Mouse (Mus musculus): ENCODE data around the gene BC005624. TPM values are rescaled to one million over a fixed set of nuclear protein-coding genes. Genes with fewer than 3 reads are reported as not detected.
"Not testable (repeated sequence)": the region's sequence is repeated elsewhere in the genome, so short reads cannot be mapped to it uniquely, and the experiment has no call there.

Gene BC005624
- polyA plus RNA-seq, 1 experiment from 2014 or later, result 63.3 TPM

DNA sequence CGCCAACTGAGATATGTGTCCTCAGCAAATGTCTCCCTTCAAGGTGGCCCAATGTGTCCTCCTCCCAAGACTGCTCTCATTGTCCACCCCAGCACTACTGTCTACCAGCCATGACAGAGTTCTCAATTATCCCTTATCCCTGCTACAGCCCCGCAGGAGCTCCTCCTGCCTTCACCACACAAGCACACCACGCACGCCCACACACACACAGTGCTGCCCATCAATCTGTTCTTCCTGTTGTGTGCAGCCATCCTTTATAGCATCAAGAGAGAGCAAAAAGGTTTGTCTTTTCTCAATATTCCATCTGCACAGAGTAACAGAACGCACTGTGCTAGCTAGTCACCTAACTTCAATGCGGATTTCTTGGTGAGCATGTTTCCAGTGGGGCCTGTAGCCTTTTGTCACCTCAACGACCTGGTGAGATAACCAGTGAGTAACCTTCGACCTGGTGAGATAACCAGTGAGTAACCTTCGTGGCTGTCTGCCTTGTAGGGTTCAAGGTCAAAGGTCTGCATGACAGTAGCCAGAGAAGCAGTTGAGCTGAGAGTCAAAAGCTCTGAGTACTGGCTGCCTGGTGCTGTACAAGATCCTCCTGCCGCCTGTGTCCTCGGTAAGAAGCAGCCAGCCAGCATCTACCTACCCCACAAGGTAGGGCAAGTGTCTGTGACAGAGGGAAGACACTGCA is 19.3 kb downstream of the BC005624 start:
- no peaks in the 10 kb centered on the region for H3K9me3 ChIP-seq (replicated peaks)
- no peaks in the 10 kb centered on the region for H3K27me3 ChIP-seq (ENCODE audit: low read depth, poor library complexity, severe bottlenecking)
- DNase-seq (ENCODE audit: low spot score), result no peak
- H3K27ac ChIP-seq (replicated peaks), result no peak overlapping the region
- H3K4me3 ChIP-seq, result no peak overlapping the region
- peaks cover 27% of the 10 kb centered on the region for H3K4me1 ChIP-seq
- peaks cover 89% of the 10 kb centered on the region for H3K36me3 ChIP-seq
- 94% methylated on average over 11 of the region's 11 CpGs for WGBS

DNA sequence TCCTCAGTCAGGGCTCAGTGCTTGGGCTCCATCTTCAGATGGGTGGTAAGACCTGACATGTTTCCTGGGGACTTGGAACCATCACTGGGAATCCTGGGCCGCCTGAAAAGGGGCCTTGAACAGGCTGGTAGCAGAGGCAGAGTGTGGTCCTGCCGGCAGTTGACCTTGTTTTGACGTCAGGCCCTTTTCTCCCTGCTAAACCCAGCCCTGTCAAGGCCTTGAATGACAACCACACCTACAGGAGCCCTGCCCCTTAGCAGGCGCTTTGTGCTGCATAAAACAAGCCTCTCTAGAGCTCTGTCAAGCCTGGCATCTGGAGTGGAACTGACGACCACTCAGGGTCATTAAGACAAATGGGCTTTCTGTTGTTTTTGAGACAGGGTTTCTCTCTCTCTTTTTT is 22.1 kb downstream of the BC005624 start:
- H3K27me3 ChIP-seq (ENCODE audit: low read depth, poor library complexity, severe bottlenecking), result no peaks in the 10 kb centered on the region
- peaks cover 11% of the 10 kb centered on the region for H3K4me1 ChIP-seq
- peaks cover 100% of the 10 kb centered on the region for H3K36me3 ChIP-seq
- H3K9me3 ChIP-seq (replicated peaks), result no peaks in the 10 kb centered on the region
- H3K27ac ChIP-seq (replicated peaks), result no peak overlapping the region
- H3K4me3 ChIP-seq, result no peak overlapping the region
- DNase-seq (ENCODE audit: low spot score), result no peak
- 67% methylated on average over 5 of the region's 5 CpGs for WGBS

DNA sequence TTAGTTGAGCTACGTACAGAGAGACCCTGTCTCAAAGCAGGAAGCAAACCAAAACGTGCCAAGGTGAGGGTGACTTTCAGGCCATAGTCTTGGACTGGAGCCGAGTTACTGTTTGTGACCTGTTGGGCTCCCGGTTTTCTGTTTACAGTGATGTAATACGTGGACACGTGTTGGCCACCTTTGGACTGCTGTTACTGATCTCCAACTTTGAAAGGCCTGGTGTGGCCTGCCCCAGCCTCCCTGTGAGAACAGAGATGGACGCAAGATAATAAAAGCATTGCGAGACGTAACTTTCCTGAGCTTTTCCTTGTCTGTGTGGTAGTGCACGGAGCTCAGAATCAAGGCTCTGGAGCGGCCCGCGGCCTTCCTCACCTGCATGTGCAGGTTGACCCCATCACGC is 23.3 kb downstream of the BC005624 start:
- Histone ChIP-seq H3K9me3 (replicated peaks) (no peaks in the 10 kb centered on the region), H3K27ac (replicated peaks) (no peak overlapping the region), H3K27me3 (ENCODE audit: low read depth, poor library complexity, severe bottlenecking) (no peaks in the 10 kb centered on the region), H3K4me3 (no peak overlapping the region), H3K36me3 (peaks cover 93% of the 10 kb centered on the region), H3K4me1 (peaks cover 22% of the 10 kb centered on the region)
- DNase-seq (ENCODE audit: low spot score), result no peak
- 92% methylated on average over 14 of the region's 14 CpGs for WGBS

DNA sequence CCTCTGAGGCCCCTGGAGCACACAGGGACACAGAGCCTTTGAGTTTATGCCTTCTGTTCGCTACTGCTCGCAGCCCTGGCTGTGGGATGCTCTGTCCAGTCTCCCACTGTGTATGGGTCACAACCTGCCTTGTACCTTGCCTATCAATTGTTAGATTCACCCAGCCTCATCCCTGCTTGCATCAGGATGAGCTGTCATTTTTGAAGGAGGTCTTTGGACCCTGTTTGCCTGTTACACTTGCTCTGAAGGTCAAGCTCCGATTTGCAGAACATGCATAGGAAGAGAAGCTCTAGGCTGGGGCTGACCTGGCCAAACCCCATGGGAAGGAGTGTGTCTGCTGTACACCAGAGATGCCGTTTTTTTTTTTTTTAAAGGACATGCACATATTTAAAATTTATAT is 24.5 kb downstream of the BC005624 start:
- no peak overlapping the region for H3K27ac ChIP-seq (replicated peaks)
- peaks cover 81% of the 10 kb centered on the region for H3K36me3 ChIP-seq
- 85% methylated on average over 4 of the region's 4 CpGs for WGBS
- no peaks in the 10 kb centered on the region for H3K9me3 ChIP-seq (replicated peaks)
- no peak overlapping the region for H3K4me3 ChIP-seq
- H3K27me3 ChIP-seq (ENCODE audit: low read depth, poor library complexity, severe bottlenecking), result no peaks in the 10 kb centered on the region
- peaks cover 30% of the 10 kb centered on the region for H3K4me1 ChIP-seq
- no peak for DNase-seq (ENCODE audit: low spot score)

DNA sequence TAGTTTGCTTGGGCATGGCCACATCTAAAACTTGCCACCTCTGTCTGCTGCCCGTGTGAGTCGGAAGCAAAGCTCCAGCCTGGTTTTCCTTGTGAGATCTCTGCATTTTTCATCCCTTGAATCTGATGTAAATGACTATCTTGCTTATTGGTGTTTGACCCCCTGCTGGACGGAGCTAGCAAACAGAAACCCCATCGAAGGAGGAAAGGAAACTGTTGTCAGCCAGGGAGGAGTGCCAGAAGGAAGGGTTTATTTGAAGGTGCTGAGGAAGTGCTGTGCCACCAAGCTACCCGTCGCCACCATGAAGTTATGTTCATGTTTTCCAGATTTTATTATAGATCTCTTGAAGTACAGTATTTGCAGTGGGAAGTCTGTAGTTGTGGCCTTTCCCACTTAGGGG is 27.2 kb downstream of the BC005624 start:
- WGBS, result 84% methylated on average over 6 of the region's 6 CpGs

DNA sequence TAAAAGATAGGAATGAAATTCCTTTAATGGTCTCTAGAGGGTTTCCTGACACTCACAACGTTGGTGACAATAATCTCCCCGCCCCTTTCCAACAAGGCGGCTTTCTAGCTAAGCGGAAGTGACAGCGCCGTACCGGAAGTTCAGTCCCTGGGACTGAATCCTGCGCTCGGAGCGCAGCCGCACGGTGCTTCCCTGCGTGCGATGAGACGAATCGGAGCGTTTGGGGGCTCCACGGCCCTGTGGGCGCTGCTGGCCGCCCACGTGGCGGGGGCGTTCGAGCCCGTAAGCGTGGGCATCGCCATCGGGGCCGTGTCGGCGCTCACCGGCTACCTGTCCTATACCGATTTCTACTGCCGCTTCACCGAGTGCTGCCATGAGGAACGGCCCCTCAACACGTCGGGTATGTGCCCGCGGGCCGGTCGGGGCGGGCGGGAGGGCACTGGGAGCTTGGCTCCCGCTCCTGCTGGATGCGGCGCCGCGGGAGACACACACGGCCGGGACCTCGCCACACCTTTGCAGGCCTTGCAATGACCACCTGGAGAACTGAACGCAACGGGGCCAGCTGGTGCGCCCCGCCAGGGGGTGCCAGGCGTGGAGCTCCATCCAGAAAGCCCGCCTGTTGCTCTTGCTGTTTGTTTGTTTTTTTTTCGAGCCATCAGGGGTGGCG is 29.0 kb downstream of the BC005624 start, which contains the start of gene Tor1b:
Tor1b (plus strand) TSS at position 136 of the 667 bp plus-strand sequence.
- peak; percentile 91 for DNase-seq (ENCODE audit: low spot score)
- WGBS, result under 1% methylated on average over 60 of the region's 60 CpGs

More for the DNA sequence above, 27.2 kb downstream of the BC005624 start:
- Histone ChIP-seq H3K36me3 (peaks cover 54% of the 10 kb centered on the region), H3K4me1 (peaks cover 32% of the 10 kb centered on the region), H3K27me3 (ENCODE audit: low read depth, poor library complexity, severe bottlenecking) (no peaks in the 10 kb centered on the region), H3K27ac (replicated peaks) (no peak overlapping the region), H3K4me3 (peak overlapping the region; percentile 99; the same call in 1 of the 2 replicates), H3K9me3 (replicated peaks) (no peaks in the 10 kb centered on the region)
- no peak for DNase-seq (ENCODE audit: low spot score)

DNA sequence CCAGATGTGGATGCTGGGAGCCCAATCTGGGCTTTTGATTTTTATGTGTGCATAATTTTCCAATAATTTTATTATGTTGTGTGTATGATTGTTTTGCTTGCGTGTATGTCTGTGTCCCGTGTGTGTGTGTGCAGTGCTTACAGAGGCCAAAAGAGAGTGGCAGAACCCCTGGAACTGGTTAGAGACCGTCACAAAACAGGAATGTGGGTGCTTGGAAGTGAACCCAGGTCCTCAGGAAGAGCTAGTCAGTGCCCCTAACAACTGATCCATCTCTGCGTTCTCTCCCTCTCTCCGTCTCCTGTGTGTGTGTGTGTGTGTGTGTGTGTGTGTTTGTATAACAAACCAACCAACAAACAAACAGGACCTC is 29.6 kb downstream of the BC005624 start:
- WGBS, result 28% methylated on average over 5 of the region's 5 CpGs
- Histone ChIP-seq H3K27me3 (ENCODE audit: low read depth, poor library complexity, severe bottlenecking) (no peaks in the 10 kb centered on the region), H3K4me1 (peaks cover 32% of the 10 kb centered on the region), H3K27ac (replicated peaks) (peak overlapping the region; percentile 92), H3K9me3 (replicated peaks) (no peaks in the 10 kb centered on the region), H3K36me3 (peaks cover 30% of the 10 kb centered on the region), H3K4me3 (peak overlapping the region; percentile 99)
- DNase-seq (ENCODE audit: low spot score), result no peak

More for the DNA sequence above, 29.0 kb downstream of the BC005624 start, which contains the start of gene Tor1b:
- Histone ChIP-seq H3K4me1 (peaks cover 32% of the 10 kb centered on the region), H3K27me3 (ENCODE audit: low read depth, poor library complexity, severe bottlenecking) (no peaks in the 10 kb centered on the region), H3K9me3 (replicated peaks) (no peaks in the 10 kb centered on the region), H3K36me3 (peaks cover 35% of the 10 kb centered on the region), H3K4me3 (peak within 1 kb of the TSS; percentile 99), H3K27ac (replicated peaks) (peak within 1 kb of the TSS; percentile 92)

DNA sequence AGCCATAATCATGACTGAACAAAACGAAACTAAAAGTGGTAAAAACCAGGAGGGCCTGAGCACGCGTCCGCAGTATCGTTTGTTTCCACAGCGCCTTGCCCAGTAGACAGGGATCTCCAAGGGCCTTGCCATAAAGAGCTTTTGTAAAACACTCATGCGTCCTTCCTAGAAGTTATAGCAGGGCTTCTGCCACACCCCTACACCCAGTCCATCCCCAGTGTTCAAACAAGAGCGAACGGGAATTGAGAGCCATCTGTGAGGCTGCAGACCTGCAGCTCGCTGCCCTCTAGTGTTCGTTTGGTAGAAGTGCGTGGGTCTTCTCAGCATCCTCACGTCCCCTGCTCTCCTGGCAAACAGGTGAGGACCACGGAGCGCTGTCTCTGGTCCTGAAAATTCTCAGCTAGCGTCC is 39.4 kb downstream of the BC005624 start:
- Histone ChIP-seq H3K4me1 (peaks cover 4% of the 10 kb centered on the region; the same call in 1 of the 2 replicates), H3K27ac (replicated peaks) (peak overlapping the region; percentile 3; the same call in 1 of the 2 replicates), H3K4me3 (peak overlapping the region; percentile 40), H3K9me3 (replicated peaks) (no peaks in the 10 kb centered on the region), H3K27me3 (ENCODE audit: low read depth, poor library complexity, severe bottlenecking) (no peaks in the 10 kb centered on the region), H3K36me3 (no peaks in the 10 kb centered on the region)
- DNase-seq (ENCODE audit: low spot score), result peak; percentile 64
- WGBS, result 30% methylated on average over 16 of the region's 16 CpGs

DNA sequence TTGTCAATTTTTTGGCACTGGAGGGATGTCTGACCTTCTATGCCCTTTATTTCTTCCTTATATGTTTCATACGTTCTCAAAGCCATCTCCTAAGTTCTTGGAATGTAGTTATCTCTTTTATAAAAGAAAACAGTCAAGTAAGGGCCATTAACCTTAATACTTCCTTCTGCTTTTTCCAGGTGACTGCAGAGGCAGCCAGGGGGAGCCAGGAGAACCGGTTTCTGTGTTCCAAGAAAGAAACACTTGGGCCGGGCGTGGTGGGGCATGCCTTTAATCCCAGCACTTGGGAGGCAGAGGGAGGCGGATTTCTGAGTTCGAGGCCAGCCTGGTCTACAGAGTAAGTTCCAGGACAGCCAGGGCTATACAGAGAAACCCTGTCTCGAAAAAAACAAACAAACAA is 39.9 kb downstream of the BC005624 start:
- not testable (repeated sequence) for H3K36me3 ChIP-seq; H3K4me1 ChIP-seq; H3K27me3 ChIP-seq (ENCODE audit: low read depth, poor library complexity, severe bottlenecking); H3K4me3 ChIP-seq; H3K9me3 ChIP-seq (replicated peaks); H3K27ac ChIP-seq (replicated peaks); DNase-seq (ENCODE audit: low spot score)
- WGBS, result 62% methylated on average over 7 of the region's 7 CpGs

DNA sequence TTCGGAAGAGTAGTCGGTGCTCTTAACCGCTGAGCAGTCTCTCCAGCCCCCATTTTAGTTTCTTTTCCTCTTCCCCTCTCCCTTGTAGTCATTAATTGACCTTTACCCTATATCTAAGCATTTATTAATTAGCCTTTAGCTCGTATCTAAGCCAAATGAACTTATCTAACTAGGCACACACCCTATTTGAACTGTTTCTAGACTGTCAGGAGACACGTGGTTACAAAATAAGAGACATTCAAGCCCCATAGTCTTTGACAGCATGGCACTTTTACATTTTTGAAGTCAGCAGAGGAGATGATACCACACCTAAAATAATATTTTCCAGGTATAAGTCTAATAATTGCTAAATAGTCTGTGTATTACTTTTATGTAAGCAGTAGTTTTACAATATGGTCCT is 40.4 kb downstream of the BC005624 start:
- Histone ChIP-seq H3K4me3 (no peak overlapping the region), H3K27ac (replicated peaks) (no peak overlapping the region), H3K36me3 (no peaks in the 10 kb centered on the region), H3K27me3 (ENCODE audit: low read depth, poor library complexity, severe bottlenecking) (no peaks in the 10 kb centered on the region), H3K9me3 (replicated peaks) (no peaks in the 10 kb centered on the region), H3K4me1 (peaks cover 4% of the 10 kb centered on the region; the same call in 1 of the 2 replicates)
- 94% methylated on average over 5 of the region's 5 CpGs for WGBS
- no peak for DNase-seq (ENCODE audit: low spot score)

DNA sequence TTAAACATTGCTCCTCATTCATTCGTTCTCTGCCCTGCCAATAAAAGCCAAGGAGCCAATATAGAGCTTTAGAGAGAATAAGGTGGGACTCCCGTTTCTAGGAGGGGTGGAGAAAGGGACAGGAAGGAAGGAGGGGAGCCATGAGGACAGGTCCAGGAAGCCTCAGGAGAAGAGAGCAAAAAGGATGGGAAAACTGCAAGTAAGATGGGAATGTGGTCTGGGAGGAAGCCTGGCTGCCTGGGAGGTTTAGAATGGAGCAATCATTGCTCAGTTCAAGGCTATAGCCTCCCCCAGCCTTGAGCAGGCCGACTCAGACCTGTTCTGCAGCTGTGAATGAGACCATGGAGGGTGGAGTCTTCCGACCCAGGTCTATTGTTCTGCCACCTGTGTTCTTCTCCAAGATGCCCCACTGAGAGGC is 43.4 kb downstream of the BC005624 start:
- Histone ChIP-seq H3K4me1 (peaks cover 5% of the 10 kb centered on the region; the same call in 1 of the 2 replicates), H3K9me3 (replicated peaks) (no peaks in the 10 kb centered on the region), H3K4me3 (no peak overlapping the region), H3K27ac (replicated peaks) (no peak overlapping the region), H3K27me3 (ENCODE audit: low read depth, poor library complexity, severe bottlenecking) (no peaks in the 10 kb centered on the region), H3K36me3 (no peaks in the 10 kb centered on the region)
- no peak for DNase-seq (ENCODE audit: low spot score)
- WGBS, result 60% methylated on average over 4 of the region's 4 CpGs

DNA sequence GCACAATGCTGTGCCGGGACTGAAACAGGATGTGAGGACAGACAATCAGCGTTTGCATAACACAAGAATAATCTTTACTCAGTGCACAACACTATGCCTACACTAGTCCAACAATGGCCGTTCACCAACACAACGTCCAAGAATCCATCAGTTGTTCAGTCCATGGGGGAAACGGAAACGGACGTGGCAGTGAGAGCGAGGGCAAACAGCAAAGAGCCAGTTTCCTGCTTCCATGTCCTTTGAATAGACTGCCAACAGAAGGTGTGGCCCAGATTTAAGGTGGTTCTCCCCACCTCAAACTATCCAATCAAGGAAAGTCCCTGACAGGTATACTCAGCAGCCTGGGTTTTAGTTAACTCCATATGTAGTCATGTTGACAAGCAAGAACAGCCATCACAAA is 44.3 kb downstream of the BC005624 start:
- no peaks in the 10 kb centered on the region for H3K36me3 ChIP-seq
- WGBS, result 86% methylated on average over 8 of the region's 8 CpGs

DNA sequence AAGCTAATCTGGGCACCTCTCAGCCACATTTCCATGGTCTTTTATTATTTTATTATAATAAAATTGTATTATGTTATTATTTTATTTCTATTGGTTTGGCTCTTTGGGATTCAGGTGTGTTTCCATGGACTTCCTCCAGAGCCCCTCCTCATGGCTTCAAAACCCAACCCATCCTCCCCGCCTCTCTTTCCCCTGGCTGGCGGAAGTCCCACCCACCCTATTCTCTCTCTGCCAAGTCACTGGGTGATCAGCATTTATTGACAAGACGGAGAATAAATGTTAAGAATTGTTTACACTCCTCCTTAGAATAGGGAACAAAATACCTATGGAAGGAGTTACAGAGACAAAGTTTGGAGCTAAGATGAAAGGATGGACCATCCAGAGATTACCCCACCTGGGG is 45.2 kb downstream of the BC005624 start:
- WGBS, result 81% methylated on average over 3 of the region's 3 CpGs
- Histone ChIP-seq H3K27ac (replicated peaks) (no peak overlapping the region), H3K4me3 (no peak overlapping the region), H3K4me1 (peaks cover 7% of the 10 kb centered on the region), H3K36me3 (no peaks in the 10 kb centered on the region), H3K27me3 (ENCODE audit: low read depth, poor library complexity, severe bottlenecking) (no peaks in the 10 kb centered on the region), H3K9me3 (replicated peaks) (no peaks in the 10 kb centered on the region)
- no peak for DNase-seq (ENCODE audit: low spot score)

More for the DNA sequence above, 44.3 kb downstream of the BC005624 start:
- Histone ChIP-seq H3K27ac (replicated peaks) (no peak overlapping the region), H3K4me1 (peaks cover 11% of the 10 kb centered on the region), H3K27me3 (ENCODE audit: low read depth, poor library complexity, severe bottlenecking) (no peaks in the 10 kb centered on the region), H3K4me3 (no peak overlapping the region), H3K9me3 (replicated peaks) (no peaks in the 10 kb centered on the region)
- no peak for DNase-seq (ENCODE audit: low spot score)
